In genomic region chr2:119800876-119801846, GRCm38 (mm10) we compare ENCODE assay signal across 7 mouse cellular contexts. TPM values are rescaled to one million over a fixed set of nuclear protein-coding genes. Genes with fewer than 3 reads are reported as not detected.
A peak's percentile ranks its signal among the peaks of the same experiment; 100 is the strongest.
DNase-seq lines count a peak whose midpoint lies in the region; ATAC-seq and TF ChIP-seq lines count a peak whose summit lies in the region.

No protein-coding gene starts in this region.

- H3K36me3 ChIP-seq in lung, embryonic 14.5 days (ENCODE audit: insufficient read depth) = peaks cover 27% of the 10 kb centered on the region
- 0 out of 2 replicates have a peak, but pooled peaks cover 3% of the 10 kb centered on the region for H3K36me3 ChIP-seq in hindbrain, postnatal 0 days (ENCODE audit: insufficient read depth, low read length)
- no peaks in the 10 kb centered on the region; the same call in 1 of the 2 replicates for H3K36me3 ChIP-seq in neural tube, embryonic 14.5 days (ENCODE audit: control insufficient read depth, insufficient read depth, low read length)

- H3K4me1 ChIP-seq in lung, embryonic 14.5 days (ENCODE audit: insufficient read depth) = 0 out of 2 replicates have a peak, but pooled peaks cover 8% of the 10 kb centered on the region
- H3K4me1 ChIP-seq in cortical plate, adult 2 months (ENCODE audit: control insufficient read depth, insufficient read depth, low read length) = peaks cover 16% of the 10 kb centered on the region
- H3K4me1 ChIP-seq in hindbrain, postnatal 0 days (ENCODE audit: insufficient read depth, low read length) = peaks cover 23% of the 10 kb centered on the region
- peaks cover 32% of the 10 kb centered on the region for H3K4me1 ChIP-seq in neural tube, embryonic 14.5 days (ENCODE audit: control insufficient read depth, insufficient read depth, low read length)

- 54% methylated on average over 15 of the region's 15 CpGs for WGBS in lung, embryonic 14.5 days
- WGBS in hindbrain, postnatal 0 days = 52% methylated on average over 15 of the region's 15 CpGs
- WGBS in neural tube, embryonic 14.5 days = 59% methylated on average over 15 of the region's 15 CpGs

- DNase-seq in lung, embryonic 14.5 days = no peak
- DNase-seq in lung, postnatal 25 days (ENCODE audit: low spot score) = no peak
- peak; percentile 6 for DNase-seq in hindbrain, postnatal 0 days (ENCODE audit: low spot score)
- DNase-seq in T-cell, adult 2 months (ENCODE audit: low spot score) = no peak
- DNase-seq in c-Kit-positive CD71-positive TER-119-positive erythroid progenitor cells, embryonic 14.5 days (ENCODE audit: low spot score) = no peak

- H3K9me3 ChIP-seq in lung, embryonic 14.5 days (ENCODE audit: low read depth, low read length) = no peaks in the 10 kb centered on the region
- H3K9me3 ChIP-seq in hindbrain, postnatal 0 days (ENCODE audit: low read length) = no peaks in the 10 kb centered on the region
- H3K9me3 ChIP-seq in neural tube, embryonic 14.5 days (ENCODE audit: control insufficient read depth, low read length) = no peaks in the 10 kb centered on the region

- peak overlapping the region; percentile 78 for H3K9ac ChIP-seq in lung, embryonic 14.5 days
- H3K9ac ChIP-seq in hindbrain, postnatal 0 days (replicated peaks; ENCODE audit: low read length) = no peak overlapping the region
- no peak overlapping the region; the same call in 1 of the 2 replicates for H3K9ac ChIP-seq in neural tube, embryonic 14.5 days (replicated peaks; ENCODE audit: low read depth, low read length)

- 0 out of 2 replicates have a peak, but pooled peaks have one; percentile 3 for TF ChIP-seq POLR2A in cortical plate, adult 2 months (IDR thresholded peaks at IDR 0.05; ENCODE audit: extremely low read depth, insufficient read depth, low read length)

- H3K27me3 ChIP-seq in lung, embryonic 14.5 days (ENCODE audit: insufficient read depth, low read length) = no peaks in the 10 kb centered on the region
- H3K27me3 ChIP-seq in hindbrain, postnatal 0 days (ENCODE audit: insufficient read depth, low read length) = no peaks in the 10 kb centered on the region
- H3K27me3 ChIP-seq in neural tube, embryonic 14.5 days (ENCODE audit: control insufficient read depth, insufficient read depth, low read length) = peaks cover 3% of the 10 kb centered on the region; the same call in 1 of the 2 replicates

- peak overlapping the region; percentile 95 for H3K4me2 ChIP-seq in lung, embryonic 14.5 days
- H3K4me2 ChIP-seq in hindbrain, postnatal 0 days (ENCODE audit: low read depth, low read length) = peak overlapping the region; percentile 93
- H3K4me2 ChIP-seq in neural tube, embryonic 14.5 days (ENCODE audit: low read depth, low read length) = peak overlapping the region; percentile 99

- TF ChIP-seq CTCF in lung, embryonic 14.5 days (IDR thresholded peaks at IDR 0.05; ENCODE audit: low read depth) = no peak
- TF ChIP-seq CTCF in cortical plate, adult 2 months (IDR thresholded peaks at IDR 0.05; ENCODE audit: extremely low read depth, insufficient read depth, low read length) = no peak
- no peak for TF ChIP-seq CTCF in hindbrain, postnatal 0 days (IDR thresholded peaks at IDR 0.05; ENCODE audit: low read depth)

- peak overlapping the region; percentile 84 for H3K4me3 ChIP-seq in lung, embryonic 14.5 days (ENCODE audit: low read depth, low read length)
- H3K4me3 ChIP-seq in cortical plate, adult 2 months (ENCODE audit: insufficient read depth, low read length) = peak overlapping the region; percentile 95
- peak overlapping the region; percentile 59 for H3K4me3 ChIP-seq in hindbrain, postnatal 0 days (ENCODE audit: low read length)
- peak overlapping the region; percentile 73; the same call in 1 of the 2 replicates for H3K4me3 ChIP-seq in neural tube, embryonic 14.5 days (ENCODE audit: low read depth, low read length)

- ATAC-seq in lung, embryonic 14.5 days (ENCODE audit: insufficient read depth) = no peak
- no peak for ATAC-seq in hindbrain, postnatal 0 days
- ATAC-seq in neural tube, embryonic 14.5 days (ENCODE audit: low read depth) = no peak

- H3K27ac ChIP-seq in lung, embryonic 14.5 days (ENCODE audit: low read depth) = no peak overlapping the region
- H3K27ac ChIP-seq in cortical plate, adult 2 months (ENCODE audit: insufficient read depth, low read length) = peak overlapping the region; percentile 86; the same call in 1 of the 2 replicates
- no peak overlapping the region for H3K27ac ChIP-seq in hindbrain, postnatal 0 days
- no peak overlapping the region for H3K27ac ChIP-seq in neural tube, embryonic 14.5 days (ENCODE audit: low read depth, low read length)

RNA-seq across cellular contexts. Expression of gene Tyro3, which starts 3.6 kb away (rescaled TPM):
- polyA plus RNA-seq in lung, embryonic 14.5 days (2014; fragmentation: Nextera tagmentation; extraction: Ambion mirVana) = 19.0 and 21.9 TPM in 2 replicates
- polyA plus RNA-seq in cortical plate, adult 2 months (2012; rRNA removed) = 164 and 169 TPM in 2 replicates
- total RNA-seq in hindbrain, postnatal 0 days (2014; rRNA removed) = 85.8 and 98.9 TPM in 2 replicates
- 26.5 and 26.6 TPM in 2 replicates for polyA plus RNA-seq in hindbrain, postnatal 0 days (2015; fragmentation: Nextera tagmentation; extraction: Ambion mirVana)
- polyA plus RNA-seq in neural tube, embryonic 14.5 days (2014; fragmentation: Nextera tagmentation; extraction: Ambion mirVana) = 18.7 and 21.6 TPM in 2 replicates

RNA-seq across cellular contexts. Expression of gene Rpap1, which starts 13.8 kb away (rescaled TPM):
- 30.7 and 34.2 TPM in 2 replicates for polyA plus RNA-seq in lung, embryonic 14.5 days (2014; fragmentation: Nextera tagmentation; extraction: Ambion mirVana)
- 14.6 and 15.4 TPM in 2 replicates for polyA plus RNA-seq in cortical plate, adult 2 months (2012; rRNA removed)
- 19.6 and 22.5 TPM in 2 replicates for total RNA-seq in hindbrain, postnatal 0 days (2014; rRNA removed)
- 11.2 and 11.9 TPM in 2 replicates for polyA plus RNA-seq in hindbrain, postnatal 0 days (2015; fragmentation: Nextera tagmentation; extraction: Ambion mirVana)
- polyA plus RNA-seq in neural tube, embryonic 14.5 days (2014; fragmentation: Nextera tagmentation; extraction: Ambion mirVana) = 15.7 and 19.5 TPM in 2 replicates

RNA-seq across cellular contexts. Expression of gene Ltk, which starts 40.9 kb away (rescaled TPM):
- 0.66 and 0.83 TPM in 2 replicates for polyA plus RNA-seq in lung, embryonic 14.5 days (2014; fragmentation: Nextera tagmentation; extraction: Ambion mirVana)
- polyA plus RNA-seq in cortical plate, adult 2 months (2012; rRNA removed) = 63.2 and 74.8 TPM in 2 replicates
- 5.8 and 8.5 TPM in 2 replicates for total RNA-seq in hindbrain, postnatal 0 days (2014; rRNA removed)
- 2.0 TPM in 2 replicates for polyA plus RNA-seq in hindbrain, postnatal 0 days (2015; fragmentation: Nextera tagmentation; extraction: Ambion mirVana)
- 1.8 and 2.2 TPM in 2 replicates for polyA plus RNA-seq in neural tube, embryonic 14.5 days (2014; fragmentation: Nextera tagmentation; extraction: Ambion mirVana)

RNA-seq across cellular contexts. Expression of gene Itpka, which starts 59.0 kb away (rescaled TPM):
- polyA plus RNA-seq in lung, embryonic 14.5 days (2014; fragmentation: Nextera tagmentation; extraction: Ambion mirVana) = 1.3 TPM in 2 replicates
- 251 and 279 TPM in 2 replicates for polyA plus RNA-seq in cortical plate, adult 2 months (2012; rRNA removed)
- 5.8 and 8.5 TPM in 2 replicates for total RNA-seq in hindbrain, postnatal 0 days (2014; rRNA removed)
- polyA plus RNA-seq in hindbrain, postnatal 0 days (2015; fragmentation: Nextera tagmentation; extraction: Ambion mirVana) = 3.3 and 3.5 TPM in 2 replicates
- polyA plus RNA-seq in neural tube, embryonic 14.5 days (2014; fragmentation: Nextera tagmentation; extraction: Ambion mirVana) = 0.15 and 0.19 TPM in 2 replicates

Comparison
In these comparisons a context has a peak if more than half of its experiments do, and no peak if none do; other contexts are left out.
1. RNA of gene Ltk, which starts 40.9 kb away (polyA plus RNA-seq): 63.2 to 74.8 TPM in cortical plate, adult 2 months; 1.8 to 2.2 TPM in neural tube, embryonic 14.5 days, 2.0 TPM in hindbrain, postnatal 0 days and 0.66 to 0.83 TPM in lung, embryonic 14.5 days; every median in the first group is over 10 times any median in the second.
2. Peak in every context shown above with its lines, with median percentiles within 50 percentile points of each other: H3K4me2 ChIP-seq and H3K4me3 ChIP-seq.